Mouse (Mus musculus) cerebellum, adult 2 months (tissue): Measurements from ENCODE around the gene Megf8.

Experiments
- CTCF ChIP-seq: fragments of 200-500 bp; IDR thresholded peaks from 2 replicates; pipeline ENCODE4 v1.5.1; 2011; ENCODE audit warnings: low read depth, mild to moderate bottlenecking, control low read depth, low read length, moderate library complexity, borderline replicate concordance; ENCODE audit not compliant: insufficient read depth
- POLR2A ChIP-seq: fragments of 200-500 bp; IDR thresholded peaks from 2 replicates; pipeline ENCODE4 v1.6.1; 2011; ENCODE audit warnings: low read length, control low read depth, borderline replicate concordance; ENCODE audit not compliant: insufficient read depth

- TF ChIP-seq POLR2A: no peak
- TF ChIP-seq CTCF: no peak
Measured at GRCm38 (mm10) chr7:25395558-25396521, 78.9 kb downstream of the Megf8 start.
